ENCODE assay signal across 8 mouse cellular contexts in the genomic region with DNA sequence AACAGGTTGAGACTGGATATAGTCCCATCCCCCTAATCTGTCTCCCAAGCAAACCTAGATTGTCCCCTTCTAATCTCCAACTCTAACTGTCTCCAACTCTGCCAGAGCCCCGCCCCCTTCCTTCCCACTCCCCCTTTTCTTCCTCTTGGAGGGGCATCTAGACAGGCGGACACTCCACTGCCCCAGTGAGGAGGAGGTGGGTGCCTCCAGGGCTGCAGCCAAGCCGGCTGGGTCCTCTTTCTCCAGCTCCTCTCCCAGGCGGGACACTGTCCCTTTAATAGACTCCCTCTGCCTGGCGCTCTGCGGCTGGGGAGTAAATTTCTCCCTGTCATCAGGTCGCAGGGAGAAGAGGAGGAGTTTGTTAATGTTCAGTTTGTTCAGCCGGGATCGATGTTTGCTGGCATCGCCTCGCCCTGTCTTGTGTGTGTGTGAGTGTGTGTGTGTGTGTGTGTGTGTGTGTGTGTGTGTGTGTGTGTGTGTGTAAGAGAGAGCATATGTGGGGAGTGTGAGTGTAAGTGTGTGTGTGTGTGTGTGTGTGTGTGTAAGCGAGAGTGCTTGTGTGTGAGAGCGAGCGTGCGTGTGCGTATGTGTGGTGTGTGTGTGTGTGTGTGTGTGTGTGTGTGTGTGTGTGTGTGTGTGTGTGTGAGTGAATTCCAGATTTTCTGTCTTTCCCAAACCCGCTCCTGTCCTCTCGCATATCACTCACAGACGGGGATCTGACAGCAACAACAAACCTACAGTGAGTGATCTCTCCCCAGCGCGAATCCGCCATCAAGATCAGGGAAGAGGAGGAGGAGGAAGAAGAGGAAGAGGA. TPM values are rescaled to one million over a fixed set of nuclear protein-coding genes. Genes with fewer than 3 reads are reported as not detected.
A peak's percentile ranks its signal among the peaks of the same experiment; 100 is the strongest.
DNase-seq lines count a peak whose midpoint lies in the region; ATAC-seq lines count a peak whose summit lies in the region.

A gene (plus strand): TSS at position 676 of the 814 bp plus-strand sequence.

- H3K4me3 ChIP-seq in stomach, embryonic 14.5 days (ENCODE audit: low read depth, low read length) = peak within 1 kb of the TSS; percentile 84

- peak; percentile 18 for DNase-seq in ES-CJ7 (ENCODE audit: low read depth, low spot score)
- peak; percentile 58 for DNase-seq in adrenal gland, postnatal 25 days
- peak in 1 of 2 experiments; percentile 22 for DNase-seq in frontal cortex, adult 2 months (ENCODE audit: extremely low spot score in 1 of 2, low spot score in 1 of 2)
- peak; percentile 24 to 46 for DNase-seq in layer of hippocampus, postnatal 10 days (ENCODE audit: low spot score in 2 of 2)
- peak; percentile 76 for DNase-seq in lung, postnatal 10 days

- no peaks in the 10 kb centered on the region for H3K27me3 ChIP-seq in stomach, embryonic 14.5 days (ENCODE audit: control insufficient read depth, insufficient read depth, low read length)

- ATAC-seq in hematopoietic stem cell, adult 5-6 weeks (replicated peaks in 1 of 2; ENCODE audit: insufficient read depth in 1 of 2, low FRiP score in 2 of 2, low TSS enrichment in 1 of 2, low read depth in 1 of 2, poor library complexity in 2 of 2, severe bottlenecking in 2 of 2) = peak; percentile 57 to 59
- ATAC-seq in stomach, embryonic 14.5 days (ENCODE audit: insufficient number of reproducible peaks, insufficient read depth, low FRiP score, low read depth) = peak; percentile 80; the same call in 1 of the 2 replicates
- no peak for ATAC-seq in erythroid progenitor cell, adult 5-6 weeks (replicated peaks; ENCODE audit: low FRiP score, poor library complexity, severe bottlenecking)

- H3K36me3 ChIP-seq in stomach, embryonic 14.5 days (ENCODE audit: control insufficient read depth, insufficient read depth, low read length) = no peaks in the 10 kb centered on the region

- WGBS in stomach, embryonic 14.5 days = under 1% methylated on average over 22 of the region's 22 CpGs

- H3K9ac ChIP-seq in stomach, embryonic 14.5 days (replicated peaks; ENCODE audit: low read depth, low read length) = peak within 1 kb of the TSS; percentile 97

- no peaks in the 10 kb centered on the region for H3K9me3 ChIP-seq in stomach, embryonic 14.5 days (ENCODE audit: control insufficient read depth, low read depth, low read length)

- peak within 1 kb of the TSS; percentile 96 for H3K27ac ChIP-seq in stomach, embryonic 14.5 days (ENCODE audit: low read length)

- H3K4me2 ChIP-seq in stomach, embryonic 14.5 days (replicated peaks; ENCODE audit: low read depth, low read length) = peak within 1 kb of the TSS; percentile 79

- H3K4me1 ChIP-seq in stomach, embryonic 14.5 days (ENCODE audit: control insufficient read depth, insufficient read depth, low read length) = peaks cover 1% of the 10 kb centered on the region; the same call in 1 of the 2 replicates

RNA-seq across cellular contexts. Expression of the gene that starts here (rescaled TPM):
- total RNA-seq in adrenal gland, postnatal 25 days (2021) = 41.8 and 43.9 TPM in 2 replicates
- polyA plus RNA-seq in frontal cortex, adult 2 months (2012; rRNA removed) = 20.3 and 21.5 TPM in 2 replicates
- total RNA-seq in hematopoietic stem cell, adult 5-6 weeks (2017) = not detected in 2 replicates
- 10 to 100 TPM; 49.8 to 64.9 TPM for total RNA-seq in layer of hippocampus, postnatal 10 days (2021)
- 18.0 and 20.1 TPM in 2 replicates for polyA plus RNA-seq in stomach, embryonic 14.5 days (2014; fragmentation: Nextera tagmentation; extraction: Ambion mirVana)
- total RNA-seq in erythroid progenitor cell, adult 5-6 weeks (2015; ENCODE audit: low replicate concordance) = not detected in 2 replicates
- total RNA-seq in erythroid progenitor cell, adult 5-6 weeks (2017; ENCODE audit: low replicate concordance) = 0.26 TPM in 1 of 2 replicates, not detected in the other

Comparison
In these comparisons a context has a peak if more than half of its experiments do, and no peak if none do; other contexts are left out.
1. RNA of the gene that starts here (total RNA-seq): 49.8 to 64.9 TPM in layer of hippocampus, postnatal 10 days and 41.8 to 43.9 TPM in adrenal gland, postnatal 25 days; not detected in hematopoietic stem cell, adult 5-6 weeks and 0.26 TPM in erythroid progenitor cell, adult 5-6 weeks; every median in the first group is over 10 times any median in the second.
2. Peak in ATAC-seq in hematopoietic stem cell, adult 5-6 weeks; RNA of the gene not detected or under 1 TPM.